Mouse (Mus musculus) myocyte (in vitro differentiated cells): Measurements from ENCODE around the gene Ccdc122. TPM values are rescaled to one million over a fixed set of nuclear protein-coding genes. Genes with fewer than 3 reads are reported as not detected.

ENCODE experiments used
- H3K27me3 ChIP-seq: one replicate; pipeline ENCODE4 v1.6.1; 2011; ENCODE audit not compliant: control insufficient read depth, insufficient read depth, insufficient read length
- H3K36me3 ChIP-seq: one replicate; pipeline ENCODE4 v1.6.1; 2011; ENCODE audit not compliant: control insufficient read depth, insufficient read depth
- H3K4me2 ChIP-seq: one replicate; pipeline ENCODE4 v1.6.1; 2011; ENCODE audit warnings: low read depth, control low read depth
- H3K4me3 ChIP-seq: one replicate; pipeline ENCODE4 v1.5.1; 2011; ENCODE audit warnings: mild to moderate bottlenecking, control low read depth, moderate library complexity
- H3K79me2 ChIP-seq: one replicate; pipeline ENCODE4 v1.6.1; 2011; ENCODE audit not compliant: control insufficient read depth, insufficient read depth
- H3ac ChIP-seq: one replicate; pipeline ENCODE4 v1.6.1; 2011; ENCODE audit not compliant: control insufficient read depth, insufficient read length
- CEBPB ChIP-seq: IDR thresholded peaks from 2 replicates; pipeline ENCODE4 v1.6.1; 2011; ENCODE audit warnings: mild to moderate bottlenecking, moderate library complexity; ENCODE audit not compliant: poor library complexity, insufficient read depth, severe bottlenecking
- E2F4 ChIP-seq: IDR thresholded peaks from one replicate; pipeline ENCODE4 v1.6.1; 2011; ENCODE audit warnings: mild to moderate bottlenecking, control low read depth, moderate library complexity; ENCODE audit not compliant: insufficient read depth
- MAX ChIP-seq: IDR thresholded peaks from one replicate; pipeline ENCODE4 v1.6.1; 2011; ENCODE audit warnings: low read depth, mild to moderate bottlenecking, control low read depth
- MYOD1 ChIP-seq, 3 experiments: IDR thresholded peaks; one replicate each; pipeline ENCODE4 v1.6.1; 2011; ENCODE audit warnings: control low read depth in 2 of 3, low read depth in 2 of 3, mild to moderate bottlenecking in 2 of 3, moderate library complexity in 1 of 3; ENCODE audit not compliant: insufficient read length in 2 of 3, control insufficient read depth in 1 of 3
- MYOG ChIP-seq, 3 experiments: IDR thresholded peaks; one replicate each; pipeline ENCODE4 v1.6.1; 2011; ENCODE audit warnings: control low read depth in 2 of 3, low read depth in 2 of 3, mild to moderate bottlenecking in 2 of 3; ENCODE audit not compliant: insufficient read length in 2 of 3, control insufficient read depth in 1 of 3, insufficient read depth in 1 of 3
- POLR2A ChIP-seq: IDR thresholded peaks from one replicate; pipeline ENCODE4 v1.6.1; 2011; ENCODE audit warnings: low read depth, mild to moderate bottlenecking, control low read depth, moderate library complexity; ENCODE audit not compliant: insufficient read length
- POLR2AphosphoS2 ChIP-seq: IDR thresholded peaks from one replicate; pipeline ENCODE4 v1.6.1; 2011; ENCODE audit warnings: low read depth, control low read depth; ENCODE audit not compliant: insufficient read length
- REST ChIP-seq: IDR thresholded peaks from one replicate; pipeline ENCODE4 v1.6.1; 2011; ENCODE audit warnings: mild to moderate bottlenecking, control low read depth, moderate library complexity; ENCODE audit not compliant: insufficient read depth, insufficient read length
- SRF ChIP-seq: IDR thresholded peaks from one replicate; pipeline ENCODE4 v1.6.1; 2011; ENCODE audit warnings: low read depth; ENCODE audit not compliant: control insufficient read depth, insufficient read length
- TCF12 ChIP-seq: IDR thresholded peaks from one replicate; pipeline ENCODE4 v1.6.1; 2011; ENCODE audit warnings: mild to moderate bottlenecking, control low read depth; ENCODE audit not compliant: poor library complexity, insufficient read depth, severe bottlenecking
- TCF3 ChIP-seq: IDR thresholded peaks from one replicate; pipeline ENCODE4 v1.6.1; 2011; ENCODE audit warnings: low read depth, control low read depth; ENCODE audit not compliant: insufficient read length
- USF1 ChIP-seq: IDR thresholded peaks from one replicate; pipeline ENCODE4 v1.6.1; 2011; ENCODE audit warnings: low read depth, mild to moderate bottlenecking, control low read depth, moderate library complexity
- polyA plus RNA-seq: library from polyadenylated mRNA; unstranded; fragments of >200 nt; fragmentation: generic; extraction: Trizol; gene quantifications from one replicate; pipeline ENCODE4 v1.2.1, GENCODE M21; 2012; ENCODE audit warnings: missing spikeins

Gene Ccdc122
- polyA plus RNA-seq, 1 experiment, result 4.1 TPM

- no peak for TF ChIP-seq MYOG (IDR thresholded peaks at IDR 0.05; ENCODE audit: control insufficient read depth in 1 of 3, insufficient read depth in 1 of 3, insufficient read length in 2 of 3, low read depth in 2 of 3)
- TF ChIP-seq POLR2A, result no peak
- TF ChIP-seq MAX, result no peak
- TF ChIP-seq TCF3, result no peak
- no peak for TF ChIP-seq POLR2AphosphoS2
- TF ChIP-seq SRF, result no peak
- TF ChIP-seq MYOD1 (IDR thresholded peaks at IDR 0.05; ENCODE audit: control insufficient read depth in 1 of 3, insufficient read length in 2 of 3, low read depth in 2 of 3), result no peak
- TF ChIP-seq CEBPB, result no peak
- TF ChIP-seq TCF12, result no peak
- no peak for TF ChIP-seq REST
- no peak for TF ChIP-seq USF1
- no peak for TF ChIP-seq E2F4
- Histone ChIP-seq H3K27me3 (no peaks in the 10 kb centered on the region), H3K4me3 (no peak overlapping the region)
These were observed 1.4 kb downstream of the Ccdc122 start for GRCm38 (mm10) chr14:77037832-77038425.

DNA sequence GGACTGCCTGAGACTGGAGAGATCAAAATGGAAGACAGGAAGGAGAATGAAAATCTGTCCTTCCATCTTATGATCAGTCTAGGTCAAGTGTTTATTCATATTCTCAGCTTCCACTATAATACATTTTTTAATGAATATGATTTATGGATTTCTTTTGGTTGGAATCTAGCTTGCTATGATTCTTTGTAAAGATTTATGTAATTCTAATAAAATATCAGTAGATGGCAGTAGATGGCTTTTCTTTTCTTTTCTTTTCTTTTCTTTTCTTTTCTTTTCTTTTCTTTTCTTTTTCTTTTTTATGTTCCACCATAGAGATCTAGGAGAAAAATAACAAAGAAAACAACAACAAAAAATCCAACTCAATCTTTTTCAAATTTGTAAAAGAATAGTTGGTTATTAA is 16.7 kb downstream of the Ccdc122 start:
- H3ac ChIP-seq, result no peak overlapping the region
- no peaks in the 10 kb centered on the region for H3K27me3 ChIP-seq
- TF ChIP-seq TCF3, result no peak
- TF ChIP-seq MAX, result no peak
- TF ChIP-seq TCF12, result no peak
- H3K4me3 ChIP-seq, result no peak overlapping the region
- no peak overlapping the region for H3K4me2 ChIP-seq
- no peaks in the 10 kb centered on the region for H3K79me2 ChIP-seq
- H3K36me3 ChIP-seq, result no peaks in the 10 kb centered on the region

More at GRCm38 (mm10) chr14:77037832-77038425, 1.4 kb downstream of the Ccdc122 start:
- Histone ChIP-seq H3K36me3 (no peaks in the 10 kb centered on the region), H3K79me2 (no peaks in the 10 kb centered on the region), H3K4me2 (peak overlapping the region; percentile 74), H3ac (no peak overlapping the region)

DNA sequence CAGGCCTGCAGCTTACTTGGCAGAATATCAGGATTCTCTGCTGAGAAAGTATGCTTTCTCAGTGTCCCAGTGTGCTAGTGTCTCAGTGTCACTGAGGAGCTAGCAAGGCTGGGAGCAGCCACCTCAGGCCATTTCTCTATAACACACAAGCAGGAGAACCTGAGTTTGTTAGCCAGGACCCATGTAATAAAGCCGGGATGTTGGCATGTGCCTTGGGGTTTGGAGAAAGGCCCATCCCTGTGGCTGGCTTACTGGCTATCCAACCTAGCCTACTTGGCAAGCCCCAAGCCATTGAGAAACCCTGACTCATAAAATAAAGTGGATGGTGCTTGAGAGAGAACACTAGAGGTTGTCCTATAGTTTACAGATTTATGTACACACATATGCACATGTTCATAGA is 32.8 kb downstream of the Ccdc122 start:
- peaks cover 3% of the 10 kb centered on the region for H3K36me3 ChIP-seq
- H3K27me3 ChIP-seq, result no peaks in the 10 kb centered on the region
- H3ac ChIP-seq, result no peak overlapping the region
- H3K79me2 ChIP-seq, result no peaks in the 10 kb centered on the region
- H3K4me2 ChIP-seq, result no peak overlapping the region
- no peak overlapping the region for H3K4me3 ChIP-seq
- TF ChIP-seq POLR2AphosphoS2 (no peak), TCF3 (no peak), SRF (no peak), MYOG (IDR thresholded peaks at IDR 0.05; ENCODE audit: control insufficient read depth in 1 of 3, insufficient read depth in 1 of 3, insufficient read length in 2 of 3, low read depth in 2 of 3) (no peak), POLR2A (no peak), MYOD1 (IDR thresholded peaks at IDR 0.05; ENCODE audit: control insufficient read depth in 1 of 3, insufficient read length in 2 of 3, low read depth in 2 of 3) (no peak), REST (no peak), E2F4 (no peak), CEBPB (no peak), USF1 (no peak)

DNA sequence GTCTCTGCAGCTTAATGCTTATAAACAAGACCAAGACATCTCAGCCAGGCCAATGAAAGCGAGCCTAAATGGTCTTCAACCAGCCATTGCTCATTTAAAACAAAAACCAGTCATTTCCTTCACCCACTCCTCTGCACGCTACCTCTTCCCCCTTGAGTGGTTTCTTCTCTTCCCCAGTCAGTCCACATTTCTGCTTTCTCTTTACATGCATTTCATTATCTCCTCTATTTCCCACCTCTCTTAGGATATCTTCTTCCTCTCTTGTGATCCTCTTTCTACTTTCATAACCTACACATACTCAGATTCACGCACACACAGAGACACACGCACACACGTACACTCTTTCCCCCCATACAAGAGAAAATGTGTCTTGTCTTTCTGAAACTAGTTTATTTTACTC is 44.7 kb downstream of the Ccdc122 start:
- Histone ChIP-seq H3K27me3 (no peaks in the 10 kb centered on the region), H3ac (no peak overlapping the region), H3K36me3 (no peaks in the 10 kb centered on the region), H3K79me2 (no peaks in the 10 kb centered on the region), H3K4me2 (no peak overlapping the region), H3K4me3 (no peak overlapping the region)
- TF ChIP-seq MYOD1 (IDR thresholded peaks at IDR 0.05; ENCODE audit: control insufficient read depth in 1 of 3, insufficient read length in 2 of 3, low read depth in 2 of 3) (no peak), TCF12 (no peak), E2F4 (no peak), USF1 (no peak), POLR2AphosphoS2 (no peak), SRF (no peak), POLR2A (no peak), TCF3 (no peak), REST (no peak)

- Histone ChIP-seq H3K27me3 (no peaks in the 10 kb centered on the region), H3K79me2 (no peaks in the 10 kb centered on the region), H3K4me3 (no peak overlapping the region), H3K36me3 (no peaks in the 10 kb centered on the region), H3ac (no peak overlapping the region), H3K4me2 (no peak overlapping the region)
- peak; percentile 88 to 97 (median 92) for TF ChIP-seq MYOG (IDR thresholded peaks at IDR 0.05; ENCODE audit: control insufficient read depth in 1 of 3, insufficient read depth in 1 of 3, insufficient read length in 2 of 3, low read depth in 2 of 3)
- peak; percentile 79 for TF ChIP-seq TCF3
- TF ChIP-seq MYOD1 (IDR thresholded peaks at IDR 0.05; ENCODE audit: control insufficient read depth in 1 of 3, insufficient read length in 2 of 3, low read depth in 2 of 3), result peak in 2 of 3 experiments; percentile 91 to 97
- no peak for TF ChIP-seq USF1
- TF ChIP-seq TCF12, result peak; percentile 78
- TF ChIP-seq REST, result no peak
- no peak for TF ChIP-seq SRF
- no peak for TF ChIP-seq POLR2A
These were observed 63.7 kb downstream of the Ccdc122 start for GRCm38 (mm10) chr14:77100285-77100684.
